Mouse (Mus musculus): ENCODE results near the gene Als2cl.

The Als2cl gene

DNA sequence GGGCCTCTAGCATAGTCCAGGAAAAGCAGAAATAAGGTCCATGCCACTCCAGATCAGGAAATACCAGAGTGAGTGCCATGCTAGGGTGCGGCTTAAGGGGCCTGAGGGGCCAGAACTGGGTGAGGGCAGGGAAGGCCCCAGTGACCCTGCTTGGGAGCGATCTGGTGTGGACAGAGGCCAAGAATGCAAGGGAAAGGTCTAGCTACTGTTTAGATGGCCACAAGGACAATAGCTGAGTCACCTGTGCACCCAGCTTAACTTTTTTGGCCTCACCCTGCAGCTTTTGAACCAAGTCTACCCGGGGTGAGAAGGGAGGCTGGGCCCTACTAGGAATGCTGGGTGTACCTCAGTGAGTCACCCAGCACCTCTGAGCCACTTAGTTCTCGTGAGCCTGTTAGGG lies 1.1 kb downstream of the Als2cl start:
- DNase-seq (ENCODE audit: low spot score in 2 of 2): no peak

DNA sequence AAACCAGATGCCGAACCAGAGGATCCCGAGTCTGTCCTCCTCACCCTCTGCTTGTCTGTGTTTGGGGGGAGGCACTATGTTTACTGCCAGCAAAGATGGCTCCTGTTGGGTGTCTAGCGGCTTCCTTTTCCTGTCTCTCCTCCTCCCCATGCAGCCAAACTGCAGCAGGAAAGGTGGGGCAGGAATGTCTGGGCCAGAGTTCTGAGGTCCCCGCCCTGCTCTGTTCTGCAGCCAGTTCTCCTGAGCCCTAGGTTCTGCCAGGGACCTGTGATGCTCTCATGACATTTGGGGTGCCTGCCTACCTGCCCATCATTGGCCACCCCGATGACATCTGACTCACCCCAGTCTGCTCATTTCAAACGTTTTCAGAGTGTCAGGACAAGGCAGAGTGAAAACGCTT lies 2.3 kb downstream of the Als2cl start:
- DNase-seq (ENCODE audit: low spot score in 2 of 2): no peak

DNA sequence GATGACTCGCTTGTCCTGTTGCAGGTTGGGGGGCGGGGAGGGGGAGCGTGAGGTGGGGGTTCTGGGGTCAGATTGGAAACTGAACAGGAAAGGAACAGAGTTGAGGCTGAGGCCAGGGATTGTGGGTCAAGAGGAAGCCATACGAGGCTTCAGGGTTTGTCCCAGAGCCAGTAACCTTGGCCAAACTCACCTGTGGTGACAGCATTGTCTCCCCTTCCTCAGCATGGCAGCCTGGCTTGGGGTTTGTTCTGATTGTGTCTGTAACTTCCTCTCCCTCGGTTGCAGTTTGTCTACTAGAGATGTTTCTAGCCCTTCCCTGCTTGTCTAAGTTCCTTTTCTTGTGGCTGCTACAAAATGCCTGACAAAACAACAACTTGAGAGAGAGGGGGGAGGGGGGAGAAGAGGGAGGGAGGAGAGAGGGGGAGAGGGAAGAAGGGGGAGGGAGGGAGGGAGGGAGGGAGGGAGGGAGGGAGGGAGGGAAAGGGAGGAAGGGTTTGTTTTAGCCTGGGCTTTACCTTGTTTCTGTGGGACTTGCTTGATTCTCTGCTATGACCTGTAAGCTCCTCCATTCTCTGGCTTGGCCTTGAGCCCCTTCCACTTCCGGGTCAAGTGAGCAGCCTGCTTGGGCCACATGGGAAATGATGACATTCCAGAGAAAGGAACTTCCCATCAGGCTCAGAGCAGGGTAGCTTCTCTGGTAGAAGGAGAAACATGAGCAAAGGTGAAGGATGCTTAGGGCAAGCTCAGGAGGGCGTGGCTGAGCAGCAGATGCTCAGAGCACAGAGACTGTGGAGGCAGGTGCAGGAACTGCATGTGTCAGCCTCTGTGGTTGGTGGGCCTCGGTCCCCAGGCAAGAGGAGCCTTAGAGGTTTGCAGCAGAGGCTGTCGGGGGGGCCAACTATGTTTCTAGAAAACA lies 8.0 kb downstream of the Als2cl start:
- DNase-seq (ENCODE audit: low spot score in 2 of 2): no peak

DNA sequence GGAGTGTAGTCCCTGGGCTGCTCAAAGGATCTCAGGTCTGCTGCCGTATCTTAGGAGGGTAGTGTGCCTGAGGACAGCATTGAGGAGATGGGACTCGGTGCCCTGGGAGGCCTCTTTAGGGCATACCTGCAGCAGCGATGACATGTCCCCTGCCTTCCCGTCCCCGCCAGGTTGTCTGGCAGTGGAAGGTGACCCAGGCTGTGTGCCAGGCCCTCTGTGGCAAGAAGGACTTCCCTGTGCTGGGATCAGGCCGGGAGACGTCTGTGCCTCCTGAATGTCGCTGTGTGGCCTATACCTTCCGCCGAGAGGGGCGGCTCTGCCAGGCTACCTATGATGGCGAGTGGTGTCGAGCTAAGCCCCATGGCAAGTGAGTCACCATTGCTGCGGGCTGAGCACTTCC lies 9.3 kb downstream of the Als2cl start:
- DNase-seq (ENCODE audit: low spot score in 2 of 2): no peak

DNA sequence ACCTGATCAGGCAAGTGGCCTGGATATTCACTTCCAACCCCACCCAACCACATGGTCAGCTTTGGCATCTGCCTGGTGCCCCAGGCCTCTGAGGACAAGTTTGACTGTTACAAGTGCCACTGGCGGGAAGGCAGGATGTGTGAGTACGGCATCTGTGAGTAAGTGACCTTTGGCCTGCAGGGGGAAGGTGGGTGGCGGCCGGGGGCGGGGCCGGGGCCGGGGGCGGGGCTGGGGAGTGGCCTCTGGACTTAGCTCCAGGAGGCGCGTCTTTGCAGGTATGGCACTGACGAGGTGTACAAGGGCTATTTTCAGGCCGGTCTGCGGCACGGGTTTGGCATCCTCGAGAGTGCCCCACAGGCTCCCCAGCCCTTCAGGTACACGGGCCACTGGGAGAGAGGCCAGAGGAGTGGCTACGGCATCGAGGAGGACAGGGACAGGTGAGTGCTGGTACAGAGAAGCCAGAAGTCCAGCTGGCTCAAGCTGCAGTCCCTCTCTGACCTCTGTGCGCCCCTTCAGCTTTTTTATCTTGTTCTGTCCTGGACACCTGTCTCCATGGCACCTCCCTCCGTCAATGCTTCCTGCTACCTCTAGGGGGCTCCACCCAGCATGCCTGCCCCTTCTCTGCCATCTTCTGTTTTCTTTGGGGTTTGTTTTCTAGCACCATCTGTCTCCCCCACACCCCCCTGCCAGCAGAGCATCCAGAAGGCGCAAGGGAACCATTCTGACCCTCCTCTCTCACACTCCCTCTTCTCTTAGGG lies 10.5 kb downstream of the Als2cl start:
- DNase-seq (ENCODE audit: low spot score in 2 of 2): no peak

DNA sequence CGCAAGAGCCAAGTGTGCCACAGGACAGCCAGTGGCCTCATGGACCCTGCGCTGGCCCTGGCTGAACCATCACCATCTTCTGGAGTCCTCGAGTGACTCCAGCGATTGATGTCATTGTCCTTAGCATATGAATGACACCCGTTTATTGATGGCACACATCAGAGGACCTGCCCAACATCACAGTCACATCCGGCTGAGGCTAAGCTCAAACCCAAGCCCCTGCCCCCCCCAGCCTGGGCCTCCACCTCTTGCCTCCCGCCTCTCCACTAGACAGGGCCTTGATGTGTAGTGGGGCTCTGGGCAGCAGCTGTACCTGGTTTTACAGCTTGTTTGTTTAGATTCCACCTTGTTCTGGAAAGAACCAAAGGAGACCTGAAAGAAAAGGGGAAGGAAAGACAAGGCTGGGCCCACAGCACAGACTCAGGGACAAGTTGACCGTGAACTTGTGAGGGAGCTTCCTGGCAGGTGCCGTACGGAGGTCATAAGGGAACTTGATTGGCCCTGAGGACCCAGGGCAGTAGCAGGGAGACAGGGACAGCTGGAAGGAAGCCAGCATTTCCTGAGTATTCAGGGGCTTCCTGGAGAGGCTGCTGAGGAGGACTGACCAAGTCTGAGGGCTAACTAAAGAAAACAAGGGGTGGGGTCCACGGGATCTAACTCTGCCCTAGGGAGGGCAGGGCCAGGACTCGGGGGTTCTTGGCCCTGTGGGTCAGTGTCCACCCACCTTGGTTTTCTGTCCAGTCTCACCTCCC lies 11.6 kb downstream of the Als2cl start:
- no peak for DNase-seq (ENCODE audit: low spot score in 2 of 2)

DNA sequence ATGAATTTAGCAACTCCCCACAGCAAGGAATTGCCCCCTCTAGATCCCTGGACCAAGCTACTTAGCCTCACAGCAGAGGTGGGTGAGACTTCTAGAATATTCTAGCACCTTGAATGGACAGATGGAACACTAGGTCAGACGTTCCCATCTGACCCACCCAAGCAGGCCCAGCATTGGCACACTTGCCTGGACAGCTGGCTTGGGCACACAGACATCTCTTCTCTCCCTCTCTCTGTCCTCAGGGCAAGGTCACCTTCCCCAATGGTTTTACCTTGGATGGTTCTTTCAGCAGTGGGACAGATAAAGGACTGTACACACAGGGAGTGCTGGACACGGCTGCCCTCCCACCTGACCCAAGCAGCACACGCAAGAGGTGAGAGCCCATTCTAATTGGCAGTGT lies 12.9 kb downstream of the Als2cl start:
- DNase-seq (ENCODE audit: low spot score in 2 of 2): no peak

DNA sequence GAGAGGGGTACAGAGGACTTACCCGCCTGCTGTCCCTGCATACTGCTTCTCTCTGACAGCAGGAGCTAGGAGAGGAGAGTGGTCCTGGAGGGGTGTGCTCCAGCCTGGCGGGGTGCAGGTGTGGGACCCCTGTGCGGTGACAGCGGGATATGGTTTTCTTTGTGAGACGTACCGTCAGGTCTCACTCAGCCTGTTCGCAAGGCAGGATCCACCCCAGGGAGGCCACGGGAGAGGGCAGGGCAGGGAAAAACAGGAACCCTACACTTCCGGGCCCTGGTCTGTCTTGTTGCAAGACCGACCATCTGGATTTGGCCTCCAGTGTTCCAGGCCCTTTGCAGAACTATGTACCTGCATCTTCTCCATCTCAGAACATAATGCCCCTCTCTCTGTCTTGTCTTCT lies 13.8 kb downstream of the Als2cl start:
- no peak for DNase-seq (ENCODE audit: low spot score in 2 of 2)

DNA sequence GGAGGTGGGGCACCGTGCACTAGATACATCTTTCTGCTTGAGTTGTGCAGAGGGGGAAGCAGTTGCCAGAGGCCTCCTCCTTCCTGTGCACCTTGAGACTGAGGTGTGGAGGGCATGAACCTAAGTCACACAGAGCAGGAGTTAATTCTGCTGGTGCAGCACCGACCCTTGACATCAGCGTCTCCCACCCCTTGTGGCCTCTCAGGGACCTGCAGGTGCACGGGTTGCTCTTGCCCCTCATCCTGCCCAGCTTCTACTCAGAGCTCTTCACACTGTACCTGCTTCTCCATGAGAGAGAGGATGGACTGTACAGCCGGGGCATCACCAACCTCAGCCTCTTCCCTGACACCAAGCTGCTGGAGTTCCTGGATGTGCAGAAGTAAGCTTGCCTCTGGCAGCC lies 15.8 kb downstream of the Als2cl start:
- no peak for DNase-seq (ENCODE audit: low spot score in 2 of 2)

DNA sequence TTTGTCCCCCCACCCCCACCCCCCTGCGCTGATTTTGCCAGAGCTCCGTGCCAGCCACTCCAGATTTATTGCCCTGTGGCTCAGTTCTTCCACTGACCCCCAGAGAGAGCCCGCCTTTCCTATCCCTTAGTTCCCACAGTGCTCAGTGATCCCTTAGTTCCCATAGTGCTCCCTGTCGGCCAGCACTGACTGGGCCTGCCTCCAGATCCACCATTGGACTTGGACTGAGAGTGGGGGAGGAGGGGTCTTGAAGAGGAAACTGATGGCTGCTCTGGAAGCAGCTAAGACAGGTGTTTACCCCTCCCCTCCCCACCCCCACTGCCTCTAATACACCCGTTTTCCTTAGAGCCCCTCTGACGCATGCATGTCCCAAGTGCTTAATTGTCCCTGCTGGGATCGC lies 16.3 kb downstream of the Als2cl start:
- DNase-seq (ENCODE audit: low spot score in 2 of 2): no peak

DNA sequence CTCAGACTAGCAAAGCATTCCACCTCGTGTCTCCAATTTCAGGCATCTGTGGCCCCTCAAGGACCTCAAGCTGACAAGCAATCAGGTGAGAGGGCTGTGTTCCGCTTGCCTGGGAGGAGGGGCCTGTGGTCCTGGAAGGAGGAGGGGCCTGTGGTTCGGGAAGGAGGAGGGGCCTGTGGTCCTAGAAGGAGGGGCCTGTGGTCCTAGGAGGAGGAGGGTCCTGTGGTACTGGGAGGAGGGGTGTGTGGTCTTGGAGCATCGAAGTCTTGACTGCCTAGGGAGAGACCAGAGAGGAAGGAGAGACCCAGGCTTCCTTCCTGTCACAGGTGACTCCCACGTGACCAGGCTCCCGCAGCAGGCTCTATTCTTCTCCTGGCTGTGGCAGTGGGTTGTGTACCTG lies 16.9 kb downstream of the Als2cl start:
- no peak for DNase-seq (ENCODE audit: low spot score in 2 of 2)

DNA sequence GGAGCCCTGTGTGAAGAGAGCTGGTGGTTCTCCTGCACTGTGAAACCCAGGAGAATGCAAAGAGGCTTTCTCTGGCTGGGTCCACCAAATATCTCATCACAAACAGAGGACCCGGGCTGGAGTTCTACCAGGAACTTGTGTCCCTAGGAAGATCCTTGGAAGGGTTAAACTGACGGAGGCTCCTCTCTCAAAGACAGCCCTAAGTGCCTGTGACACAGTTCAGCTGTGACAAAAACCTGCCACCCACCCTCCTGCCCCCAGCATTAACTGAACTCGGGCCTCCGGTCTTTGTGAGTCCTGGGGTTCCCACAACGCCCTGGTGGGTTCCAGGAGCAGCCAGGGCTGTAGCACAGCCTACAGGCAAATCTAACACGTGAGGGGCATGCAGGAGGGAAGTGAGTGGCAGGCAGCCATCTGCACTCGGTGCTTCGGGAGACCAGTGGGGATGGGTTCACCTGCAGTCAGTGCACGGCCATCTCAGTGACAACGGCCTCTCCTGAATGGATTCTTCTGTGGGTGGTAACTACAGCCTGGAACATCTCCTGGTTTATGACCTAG lies 19.9 kb downstream of the Als2cl start:
- no peak for DNase-seq (ENCODE audit: low spot score in 2 of 2)

DNA sequence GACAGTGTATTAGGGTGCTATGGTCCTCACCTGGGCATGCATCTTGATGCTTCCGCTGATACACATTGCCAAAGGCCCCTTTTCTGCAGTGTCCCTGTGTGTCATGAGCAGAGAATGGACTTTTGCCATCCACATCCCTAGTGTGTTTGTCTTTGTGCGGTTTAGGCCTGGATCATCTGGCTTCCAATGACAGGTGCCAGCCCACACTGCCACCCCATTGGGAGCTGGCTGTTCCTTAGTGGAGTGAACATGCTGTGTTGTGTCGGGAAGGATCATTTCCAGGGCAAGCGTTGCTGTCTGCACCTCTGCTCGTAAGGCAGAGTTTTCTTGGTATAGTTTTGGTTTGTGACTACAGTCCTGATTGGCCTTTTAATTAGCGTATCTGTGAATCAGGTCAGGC lies 21.5 kb downstream of the Als2cl start:
- DNase-seq (ENCODE audit: low spot score in 2 of 2): no peak

DNA sequence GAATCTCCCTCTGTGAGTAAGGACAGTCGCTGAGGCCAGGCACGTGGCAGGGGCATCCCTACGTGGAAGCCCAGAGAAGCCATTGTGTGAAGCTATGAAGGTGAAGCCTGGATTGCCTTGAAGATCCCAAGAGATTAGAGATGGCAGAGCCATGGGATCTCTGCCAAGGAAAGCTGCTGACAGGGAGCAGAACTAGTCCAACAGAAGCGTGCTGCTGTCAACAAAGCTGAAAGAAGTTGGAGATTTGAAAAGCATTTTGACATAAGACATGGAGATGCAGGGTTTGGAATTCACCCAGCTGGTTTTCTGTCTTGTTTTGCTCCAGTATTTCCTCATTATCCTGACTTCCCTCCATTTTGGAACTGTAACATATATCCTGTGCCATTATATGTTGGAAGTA lies 22.6 kb downstream of the Als2cl start:
- no peak for DNase-seq (ENCODE audit: low spot score in 2 of 2)

DNA sequence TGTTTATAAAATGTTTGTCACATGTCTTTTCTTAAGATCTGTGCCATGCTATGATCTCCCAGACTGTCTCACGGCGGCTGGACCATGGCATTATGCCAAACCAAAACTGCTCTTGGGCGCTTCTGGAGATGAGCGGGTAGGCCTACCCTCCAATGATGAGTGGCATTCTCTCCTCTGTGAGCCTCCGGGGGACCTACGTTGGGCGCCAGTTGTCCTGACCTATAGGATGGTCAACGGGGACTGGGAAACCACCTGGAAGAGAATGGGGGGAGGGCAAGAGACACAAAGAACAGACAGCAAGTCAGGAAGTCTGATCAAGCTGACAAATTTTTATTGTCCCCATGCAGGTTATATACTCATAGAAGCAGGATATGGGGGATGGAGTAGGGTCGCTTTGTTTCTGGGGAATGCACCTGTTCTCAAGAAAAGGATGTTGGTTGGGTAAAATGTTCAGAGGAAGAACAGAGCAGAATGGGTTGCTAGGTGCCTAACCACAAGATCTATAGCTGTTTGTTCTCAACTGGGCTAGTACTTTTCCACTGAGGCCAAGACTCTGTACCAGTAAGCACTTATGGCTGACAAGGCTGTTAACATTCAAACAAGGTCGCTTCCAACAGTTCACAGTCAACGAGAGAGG lies 27.6 kb downstream of the Als2cl start:
- no peak for DNase-seq (ENCODE audit: low spot score in 2 of 2)

DNA sequence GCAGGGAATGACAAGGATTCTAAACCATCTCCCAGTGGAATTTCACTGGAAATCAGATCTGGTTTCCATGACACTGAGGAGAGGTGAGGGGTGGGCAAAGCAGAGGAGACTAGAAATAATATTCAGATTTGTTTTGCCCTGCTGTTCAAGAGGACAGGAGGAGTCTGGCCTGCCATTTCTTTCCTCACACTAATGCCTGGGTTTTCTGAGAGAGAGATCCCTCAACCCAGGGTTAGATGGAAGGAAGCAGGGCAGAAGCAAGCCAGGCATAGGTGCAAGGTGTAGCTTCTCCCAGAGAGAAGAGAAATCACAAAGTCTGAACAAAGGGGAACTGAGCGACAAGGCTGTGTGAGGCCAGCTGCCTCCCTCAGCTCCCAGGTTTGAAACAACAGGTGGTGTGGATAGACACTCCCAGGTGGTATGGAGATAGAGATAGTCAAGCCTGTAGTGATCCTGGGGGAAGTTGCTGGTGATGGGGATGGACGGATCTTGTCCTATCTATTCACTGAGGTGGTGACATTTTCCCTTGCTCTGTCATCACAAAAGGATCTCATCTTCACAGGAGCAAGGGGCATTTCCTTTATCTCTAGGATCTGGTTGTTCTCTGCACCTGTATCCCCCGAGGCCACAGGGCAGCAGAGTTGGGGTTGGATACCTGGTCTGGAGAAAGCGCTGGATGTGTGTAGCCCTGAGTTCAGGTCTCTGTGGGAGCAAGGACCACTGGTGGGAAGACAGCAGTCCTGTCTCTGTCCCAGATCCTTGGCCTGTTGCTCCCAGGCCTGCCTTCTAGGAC lies 28.4 kb downstream of the Als2cl start:
- DNase-seq (ENCODE audit: low spot score in 2 of 2): no peak

DNA sequence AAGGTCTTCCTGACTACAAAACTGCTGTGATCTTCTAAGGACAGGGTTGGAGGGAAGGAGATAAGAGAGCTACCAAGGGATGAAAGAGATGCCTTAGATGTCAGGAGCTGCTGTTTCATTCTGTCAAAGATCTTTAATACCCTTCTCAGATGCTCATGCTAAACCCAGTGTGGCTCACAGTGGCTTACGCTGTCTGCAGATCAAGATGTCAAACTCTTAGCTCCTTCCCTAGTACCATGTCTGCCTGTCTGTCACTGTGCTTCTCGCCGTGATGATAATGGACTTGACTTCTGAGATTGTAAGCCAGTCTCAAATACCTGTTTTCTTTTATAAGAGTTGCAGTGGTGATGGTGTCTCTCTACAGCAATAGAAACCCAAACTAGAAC lies 29.0 kb downstream of the Als2cl start:
- DNase-seq (ENCODE audit: low spot score in 2 of 2): no peak

DNA sequence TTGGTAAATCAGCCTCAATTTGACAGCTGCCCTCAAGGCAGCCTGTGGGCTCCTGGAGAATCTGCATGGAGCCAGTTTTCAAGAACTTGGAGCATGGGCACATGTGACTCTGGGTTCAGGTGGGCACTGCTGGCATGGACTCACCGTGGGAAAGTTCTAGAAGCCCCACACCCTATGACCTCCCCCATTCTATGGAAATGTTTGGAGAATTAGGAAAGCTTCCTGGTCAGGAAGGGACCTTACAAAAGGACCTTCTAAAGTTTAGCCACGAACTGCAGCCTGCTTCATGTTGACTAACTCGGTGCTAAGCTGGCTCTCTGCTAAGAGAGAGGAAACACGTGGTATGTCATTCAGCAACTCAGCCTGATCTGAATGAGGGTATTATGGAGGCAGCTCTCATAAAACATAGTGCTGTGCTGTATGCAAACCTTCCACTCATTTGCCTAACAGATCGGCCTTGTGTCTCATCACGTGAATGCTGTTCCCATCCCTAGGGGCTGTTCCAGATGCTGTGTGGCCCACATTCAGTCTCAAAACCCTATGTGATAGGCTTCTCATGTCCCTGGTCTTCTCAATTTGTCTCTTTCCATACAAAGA lies 29.8 kb downstream of the Als2cl start:
- DNase-seq (ENCODE audit: low spot score in 2 of 2): no peak

DNA sequence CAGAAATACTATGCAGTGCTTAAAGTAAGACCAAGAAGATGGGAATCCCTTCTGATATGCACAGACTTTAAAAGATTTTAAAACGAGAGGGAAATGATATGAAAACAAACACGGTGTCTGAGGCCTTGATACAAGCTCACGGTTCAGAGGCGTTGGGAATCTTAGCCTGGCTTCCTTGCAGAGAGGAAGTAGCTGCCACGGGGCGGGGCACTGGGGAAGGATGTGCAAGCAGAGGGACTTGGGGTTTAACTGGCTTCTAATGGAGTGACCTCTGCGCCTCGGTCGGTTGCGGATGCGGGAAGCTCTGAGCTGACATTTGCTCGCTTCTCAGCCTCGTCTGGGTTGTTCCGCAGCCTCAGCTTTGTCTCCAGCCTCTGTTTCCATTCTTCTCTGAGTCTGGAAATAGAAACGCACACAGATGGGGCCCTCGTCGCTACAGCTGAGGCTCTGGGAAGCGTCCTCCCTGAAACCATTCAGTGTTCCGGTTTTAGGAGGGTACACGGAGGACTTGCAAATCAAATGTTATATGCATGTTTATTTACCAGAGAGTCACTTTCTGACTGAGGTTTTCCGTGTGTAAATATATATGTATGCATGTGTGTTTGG lies 35.1 kb downstream of the Als2cl start:
- no peak for DNase-seq (ENCODE audit: low spot score in 2 of 2)

DNA sequence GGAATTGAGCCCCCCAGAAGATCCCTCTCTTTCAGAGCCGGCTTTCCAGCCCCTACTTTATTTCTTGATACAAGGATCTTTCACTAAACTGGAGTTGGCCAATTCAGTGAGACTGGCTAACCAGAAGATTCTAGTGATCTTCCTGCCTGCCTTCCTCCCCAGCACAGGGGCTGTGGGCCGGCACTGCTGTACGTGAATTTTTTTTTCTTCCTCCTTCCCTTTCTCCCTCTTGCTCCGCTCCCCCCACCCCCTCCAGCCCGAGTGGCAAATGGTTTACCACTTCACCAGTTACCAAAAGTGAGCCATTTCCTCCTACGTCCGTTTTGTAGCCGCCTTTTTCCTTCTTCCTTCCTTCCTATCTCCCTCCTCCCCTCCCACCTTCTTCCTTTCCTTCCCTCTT lies 35.8 kb downstream of the Als2cl start:
- no peak for DNase-seq (ENCODE audit: low spot score in 2 of 2)
